ENCODE assay signal across 9 mouse cellular contexts in genomic region chr10:112138050-112138870, GRCm38 (mm10). TPM values are rescaled to one million over a fixed set of nuclear protein-coding genes. Genes with fewer than 3 reads are reported as not detected.
A peak's percentile ranks its signal among the peaks of the same experiment; 100 is the strongest.
DNase-seq lines count a peak whose midpoint lies in the region; ATAC-seq and TF ChIP-seq lines count a peak whose summit lies in the region.
"Had no signal": no experiment of that assay in that cellular context is flagged by ENCODE, and none has a peak within 500 bp of the region (broad histone marks: within the 10 kb centered on the region; RNA-seq: fewer than 3 reads in every experiment).

No protein-coding gene starts in this region.

- H3K27ac ChIP-seq in cortical plate, adult 2 months (ENCODE audit: insufficient read depth, low read length), result no peak overlapping the region
- no peak overlapping the region for H3K27ac ChIP-seq in lung, embryonic 16.5 days (ENCODE audit: low read length)

- WGBS in lung, embryonic 16.5 days, result 21% methylated on average over 9 of the region's 9 CpGs

- H3K36me3 ChIP-seq in lung, embryonic 16.5 days (ENCODE audit: control insufficient read depth, insufficient read depth, low read length), result no peaks in the 10 kb centered on the region

- H3K9ac ChIP-seq in lung, embryonic 16.5 days (ENCODE audit: low read length), result peak overlapping the region; percentile 39; the same call in 1 of the 2 replicates

- H3K4me2 ChIP-seq in lung, embryonic 16.5 days (ENCODE audit: low read depth, low read length), result peak overlapping the region; percentile 48

- H3K4me1 ChIP-seq in cortical plate, adult 2 months (ENCODE audit: control insufficient read depth, insufficient read depth, low read length), result no peaks in the 10 kb centered on the region
- H3K4me1 ChIP-seq in lung, embryonic 16.5 days (replicated peaks; ENCODE audit: control insufficient read depth, insufficient read depth, low read length), result no peaks in the 10 kb centered on the region

- peak; percentile 52 for TF ChIP-seq CTCF in cortical plate, adult 2 months (IDR thresholded peaks at IDR 0.05; ENCODE audit: extremely low read depth, insufficient read depth, low read length)

- no peak for TF ChIP-seq POLR2A in cortical plate, adult 2 months (IDR thresholded peaks at IDR 0.05; ENCODE audit: extremely low read depth, insufficient read depth, low read length)

- DNase-seq in thymus, postnatal 14 days, result peak; percentile 27
- no peak for DNase-seq in thymus, postnatal 36 days
- peak; percentile 27 for DNase-seq in heart, postnatal 4 days
- peak; percentile 35 for DNase-seq in layer of hippocampus, adult 9-10 months (ENCODE audit: low spot score)
- DNase-seq in retina, embryonic 14.5 days (ENCODE audit: low spot score), result peak; percentile 73
- no peak for DNase-seq in T-cell, adult 2 months (ENCODE audit: low spot score)

- ATAC-seq in lung, embryonic 16.5 days (ENCODE audit: low read depth), result 0 out of 2 replicates have a peak, but pooled peaks have one; percentile 31

- H3K27me3 ChIP-seq in lung, embryonic 16.5 days (ENCODE audit: control insufficient read depth, insufficient read depth, low read depth, low read length), result no peaks in the 10 kb centered on the region

- peak overlapping the region; percentile 30 for H3K4me3 ChIP-seq in cortical plate, adult 2 months (ENCODE audit: insufficient read depth, low read length)
- peak overlapping the region; percentile 34 for H3K4me3 ChIP-seq in lung, embryonic 16.5 days (ENCODE audit: low read length)

- H3K9me3 ChIP-seq in lung, embryonic 16.5 days (ENCODE audit: control insufficient read depth, low read length), result no peaks in the 10 kb centered on the region

RNA-seq across cellular contexts. Expression of gene Glipr1l3, which starts 21.9 kb away (rescaled TPM):
- 0.31 TPM in 1 of 2 replicates, not detected in the other for polyA plus RNA-seq in cortical plate, adult 2 months (2012; rRNA removed)
- not detected for total RNA-seq in heart, postnatal 4 days (2021)
- polyA plus RNA-seq in lung, embryonic 16.5 days (2015; fragmentation: Nextera tagmentation; extraction: Ambion mirVana), result not detected in 2 replicates
- total RNA-seq: gastrocnemius, postnatal 36 days had no signal

RNA-seq across cellular contexts. Expression of gene Caps2, which starts 25.2 kb away (rescaled TPM):
- polyA plus RNA-seq in cortical plate, adult 2 months (2012; rRNA removed), result 0.17 and 0.21 TPM in 2 replicates
- total RNA-seq in heart, postnatal 4 days (2021), result not detected
- 1.1 and 1.3 TPM in 2 replicates for polyA plus RNA-seq in lung, embryonic 16.5 days (2015; fragmentation: Nextera tagmentation; extraction: Ambion mirVana)
- total RNA-seq: gastrocnemius, postnatal 36 days had no signal

RNA-seq across cellular contexts. Expression of gene Glipr1l2, which starts 55.1 kb away (rescaled TPM):
- not detected in 2 replicates for polyA plus RNA-seq in cortical plate, adult 2 months (2012; rRNA removed)
- total RNA-seq in heart, postnatal 4 days (2021), result not detected
- not detected in 2 replicates for polyA plus RNA-seq in lung, embryonic 16.5 days (2015; fragmentation: Nextera tagmentation; extraction: Ambion mirVana)
- total RNA-seq: gastrocnemius, postnatal 36 days had no signal

Comparison
In these comparisons a context has a peak if more than half of its experiments do, and no peak if none do; other contexts are left out.
1. DNase-seq: peak in thymus, postnatal 14 days (single experiment), heart, postnatal 4 days (single experiment), layer of hippocampus, adult 9-10 months (single experiment) and retina, embryonic 14.5 days (single experiment); none in thymus, postnatal 36 days (0 of 2) and T-cell, adult 2 months (single experiment).